Mouse (Mus musculus) testis, adult 2 months (tissue): ENCODE results near the gene Ltf. TPM values are rescaled to one million over a fixed set of nuclear protein-coding genes. Genes with fewer than 3 reads are reported as not detected.

Experiments
- H3K27ac ChIP-seq: fragments of 200-500 bp; 2 replicates; pipeline ENCODE4 v1.5.1; 2012; ENCODE audit warnings: low read depth, low read length; ENCODE audit not compliant: control insufficient read depth, insufficient read depth
- H3K27me3 ChIP-seq: fragments of 200-500 bp; 2 replicates; pipeline ENCODE4 v1.6.1; 2012; ENCODE audit warnings: mild to moderate bottlenecking, low read length, moderate library complexity; ENCODE audit not compliant: control insufficient read depth, insufficient read depth
- H3K36me3 ChIP-seq: fragments of 200-500 bp; 2 replicates; pipeline ENCODE4 v1.6.1; 2012; ENCODE audit warnings: mild to moderate bottlenecking, low read length; ENCODE audit not compliant: control insufficient read depth, insufficient read depth
- H3K4me1 ChIP-seq: fragments of 200-500 bp; 2 replicates; pipeline ENCODE4 v1.6.1; 2012; ENCODE audit warnings: low read length; ENCODE audit not compliant: control insufficient read depth, insufficient read depth
- H3K4me3 ChIP-seq: fragments of 200-500 bp; 2 replicates; pipeline ENCODE4 v1.5.1; 2012; ENCODE audit warnings: low read depth, mild to moderate bottlenecking, low read length, moderate library complexity, mixed read lengths; ENCODE audit not compliant: control insufficient read depth
- CTCF ChIP-seq: fragments of 200-500 bp; IDR thresholded peaks from 2 replicates; pipeline ENCODE4 v1.5.1; 2012; ENCODE audit warnings: low read depth, mild to moderate bottlenecking, inconsistent platforms, low read length, moderate library complexity; ENCODE audit not compliant: control insufficient read depth, insufficient read depth, insufficient replicate concordance
- POLR2A ChIP-seq: fragments of 200-500 bp; IDR thresholded peaks from 2 replicates; pipeline ENCODE4 v1.6.1; 2012; ENCODE audit warnings: low read depth, mild to moderate bottlenecking, inconsistent platforms, low read length, moderate library complexity; ENCODE audit not compliant: control insufficient read depth
- polyA plus RNA-seq: library from polyadenylated mRNA; depleted of rRNA; stranded (reverse); fragments of >200 nt; gene quantifications from 2 replicates; pipeline ENCODE4 v1.2.3, GENCODE M21; 2012

Ltf gene
- polyA plus RNA-seq, 1 experiment = not detected

DNA sequence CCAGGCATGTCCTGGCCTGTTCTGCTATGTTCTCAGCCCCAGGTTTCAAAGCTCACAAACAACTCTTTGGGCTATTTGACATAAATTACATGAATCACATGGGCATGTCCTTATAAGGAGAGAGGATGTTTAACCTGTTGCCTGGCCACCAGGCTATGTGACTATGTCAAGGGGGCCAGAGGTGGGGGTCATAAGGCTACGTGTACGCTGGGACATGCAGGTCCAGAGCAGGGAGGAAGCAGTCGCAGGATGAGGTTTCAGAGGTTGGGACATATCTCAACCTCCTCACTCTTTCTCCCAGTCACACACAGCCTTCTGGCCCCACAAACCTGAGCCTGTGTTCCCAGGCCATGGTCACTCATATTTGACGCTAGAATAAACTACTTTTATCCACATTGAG, 48.0 kb downstream of the Ltf start:
- Histone ChIP-seq H3K4me1 (peaks cover 3% of the 10 kb centered on the region; the same call in 1 of the 2 replicates), H3K27me3 (no peaks in the 10 kb centered on the region), H3K27ac (no peak overlapping the region), H3K36me3 (no peaks in the 10 kb centered on the region), H3K4me3 (no peak overlapping the region)
- TF ChIP-seq CTCF = no peak
- no peak for TF ChIP-seq POLR2A

DNA sequence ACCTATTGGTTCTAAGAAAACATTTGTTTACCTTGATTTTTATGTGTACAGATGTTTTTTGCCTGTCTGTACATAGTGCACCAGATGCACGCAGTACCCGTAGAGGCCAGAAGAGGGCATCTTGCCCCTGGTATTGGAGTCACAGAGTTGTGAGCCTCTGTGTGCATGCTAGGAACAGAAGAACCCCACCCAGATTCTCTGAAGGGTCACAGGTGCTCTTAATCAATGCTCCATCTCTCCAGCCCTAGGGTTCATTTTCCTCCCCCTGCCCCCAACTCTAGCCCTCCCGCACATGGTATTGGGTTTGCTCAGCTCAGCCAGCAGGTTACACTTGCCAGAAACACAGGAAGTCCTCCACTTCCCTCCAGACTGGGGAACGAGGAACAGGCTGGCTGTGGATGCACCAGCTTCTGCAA, 51.5 kb downstream of the Ltf start:
- Histone ChIP-seq H3K27me3 (no peaks in the 10 kb centered on the region), H3K4me3 (no peak overlapping the region), H3K36me3 (no peaks in the 10 kb centered on the region), H3K4me1 (peaks cover 3% of the 10 kb centered on the region; the same call in 1 of the 2 replicates), H3K27ac (no peak overlapping the region)
- no peak for TF ChIP-seq POLR2A
- TF ChIP-seq CTCF = peak; percentile 55; the same call in 1 of the 2 replicates

DNA sequence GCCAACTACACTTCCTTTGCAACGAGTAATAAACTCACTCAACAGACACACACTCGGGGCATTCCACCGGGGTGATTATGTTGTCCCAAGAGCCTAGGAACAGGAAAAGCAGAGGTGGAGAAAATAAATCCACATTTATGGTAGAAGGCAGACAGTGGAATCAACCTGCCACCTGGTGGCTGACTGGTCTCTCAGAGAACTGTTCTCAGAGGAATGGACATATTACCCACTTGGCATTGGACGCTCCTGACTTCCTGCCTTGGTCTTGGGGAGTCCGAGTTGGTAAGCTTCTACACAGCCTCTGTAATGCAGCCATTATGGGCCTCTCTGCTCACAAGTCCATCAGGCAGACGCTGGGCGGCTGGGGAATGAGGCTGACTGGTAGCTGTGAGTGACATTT, 53.1 kb downstream of the Ltf start:
- Histone ChIP-seq H3K4me1 (peaks cover 3% of the 10 kb centered on the region; the same call in 1 of the 2 replicates), H3K36me3 (no peaks in the 10 kb centered on the region), H3K27ac (no peak overlapping the region), H3K27me3 (no peaks in the 10 kb centered on the region), H3K4me3 (no peak overlapping the region)
- TF ChIP-seq CTCF (no peak; the same call in 1 of the 2 replicates), POLR2A (no peak)

DNA sequence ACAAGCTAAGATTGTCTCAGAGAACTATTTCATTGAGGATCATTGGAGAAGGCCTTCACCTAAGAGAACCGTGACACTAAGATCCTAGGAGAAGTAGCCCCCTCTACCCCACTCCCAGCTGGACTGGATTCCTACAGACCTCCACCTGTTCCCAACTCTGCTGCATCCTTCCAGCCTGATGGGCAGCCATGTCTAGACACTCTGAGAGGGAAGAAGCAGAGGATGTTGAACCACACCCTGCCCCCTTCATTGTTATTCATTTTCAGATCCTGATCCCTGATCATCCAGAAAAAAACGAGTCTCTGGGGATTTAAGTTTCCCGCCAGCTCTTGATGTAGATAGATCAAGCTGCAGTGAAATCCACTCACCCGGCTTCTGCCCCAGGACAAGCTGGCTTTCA, 53.9 kb downstream of the Ltf start:
- H3K27me3 ChIP-seq = no peaks in the 10 kb centered on the region
- H3K36me3 ChIP-seq = no peaks in the 10 kb centered on the region
- no peak for TF ChIP-seq CTCF
- no peak for TF ChIP-seq POLR2A
- no peak overlapping the region for H3K4me3 ChIP-seq
- H3K4me1 ChIP-seq = peaks cover 3% of the 10 kb centered on the region; the same call in 1 of the 2 replicates
- no peak overlapping the region for H3K27ac ChIP-seq

DNA sequence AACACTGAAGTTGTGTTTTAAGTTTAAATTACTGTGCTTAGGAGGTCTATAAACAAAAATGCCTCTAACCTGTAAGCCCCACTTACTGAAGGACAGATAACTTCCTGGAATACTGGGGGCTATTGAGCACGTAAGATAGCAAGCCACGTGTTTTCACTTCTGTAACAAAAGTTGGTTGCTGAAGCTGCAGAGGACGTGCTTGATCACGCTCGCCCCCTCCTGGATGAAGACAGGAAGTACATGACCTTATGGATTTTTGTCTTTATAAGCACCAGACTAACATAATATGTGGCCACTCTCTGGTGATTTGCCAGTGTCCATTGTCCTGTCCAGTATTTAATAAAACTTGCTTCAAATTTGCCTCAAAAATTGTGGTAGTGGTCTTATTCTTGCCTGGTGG, 58.7 kb downstream of the Ltf start:
- H3K27ac ChIP-seq = no peak overlapping the region
- 0 out of 2 replicates have a peak, but pooled peaks cover 2% of the 10 kb centered on the region for H3K4me1 ChIP-seq
- H3K4me3 ChIP-seq = no peak overlapping the region
- H3K36me3 ChIP-seq = no peaks in the 10 kb centered on the region
- no peak for TF ChIP-seq POLR2A
- peak; percentile 57; the same call in 1 of the 2 replicates for TF ChIP-seq CTCF
- no peaks in the 10 kb centered on the region for H3K27me3 ChIP-seq

DNA sequence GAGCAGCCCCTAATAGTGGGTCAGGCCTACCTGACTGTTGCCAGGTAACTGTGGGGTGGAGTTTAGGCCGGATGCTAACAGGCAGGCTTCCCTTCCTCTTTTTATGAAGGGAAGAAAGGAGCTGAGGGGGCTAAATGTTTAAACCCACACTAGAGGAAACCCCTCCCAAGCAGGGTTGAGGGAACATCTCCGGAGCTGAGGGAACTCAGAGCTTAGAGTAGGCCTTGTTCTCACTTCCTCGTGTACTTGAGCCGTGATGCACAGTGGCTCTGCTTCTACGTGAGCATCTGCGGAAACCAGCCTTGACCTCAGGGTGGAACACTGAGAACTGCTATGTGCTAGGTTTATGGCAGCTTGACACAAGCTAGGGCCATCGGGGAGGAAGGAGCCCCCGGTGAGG, 61.7 kb downstream of the Ltf start:
- Histone ChIP-seq H3K4me3 (no peak overlapping the region), H3K36me3 (no peaks in the 10 kb centered on the region), H3K27ac (no peak overlapping the region), H3K27me3 (no peaks in the 10 kb centered on the region), H3K4me1 (0 out of 2 replicates have a peak, but pooled peaks cover 2% of the 10 kb centered on the region)
- TF ChIP-seq POLR2A = no peak
- no peak for TF ChIP-seq CTCF

DNA sequence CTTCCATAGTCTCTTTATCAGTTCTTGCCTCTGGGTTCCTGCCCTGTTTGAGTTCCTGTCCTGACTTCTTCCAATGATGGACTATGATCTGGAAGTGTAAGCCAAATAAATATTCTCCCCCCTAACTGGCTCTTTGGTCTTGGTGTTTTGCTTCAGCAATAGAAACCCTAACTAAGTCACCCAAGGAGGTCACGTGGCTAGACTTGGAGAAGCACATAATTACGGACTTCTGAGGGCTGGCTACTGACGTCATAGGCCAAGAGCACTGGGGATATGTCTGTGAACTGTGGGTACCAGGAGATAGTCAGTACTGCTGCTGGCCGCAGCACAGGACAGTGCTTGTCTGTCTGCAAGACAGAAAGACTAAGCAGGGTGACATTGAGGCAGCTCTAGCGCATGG, 62.7 kb downstream of the Ltf start:
- H3K4me1 ChIP-seq = peaks cover 2% of the 10 kb centered on the region; the same call in 1 of the 2 replicates
- H3K36me3 ChIP-seq = no peaks in the 10 kb centered on the region
- TF ChIP-seq CTCF (no peak), POLR2A (no peak)
- H3K27me3 ChIP-seq = no peaks in the 10 kb centered on the region
- H3K27ac ChIP-seq = no peak overlapping the region
- H3K4me3 ChIP-seq = no peak overlapping the region

DNA sequence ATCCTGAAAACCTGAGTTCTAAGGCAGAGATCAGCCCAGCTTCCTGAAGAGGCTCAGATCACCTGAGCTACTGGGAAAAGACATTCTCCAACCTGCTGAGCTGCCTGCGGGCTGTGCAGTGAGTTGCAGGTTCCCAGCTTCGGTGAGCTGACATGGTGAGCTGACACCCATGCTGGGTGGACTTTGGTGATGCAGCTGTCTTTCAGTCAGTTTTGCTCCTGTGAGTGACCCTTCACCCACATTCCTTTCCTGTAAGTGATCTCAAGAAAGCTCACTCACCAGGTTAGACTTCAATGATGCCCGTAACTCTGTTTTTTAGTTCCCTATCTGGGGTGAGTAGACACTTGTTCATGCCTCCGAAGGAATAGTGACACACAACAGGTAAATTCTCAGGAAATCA, 66.3 kb downstream of the Ltf start:
- no peaks in the 10 kb centered on the region for H3K27me3 ChIP-seq

More for the DNA sequence above, 66.3 kb downstream of the Ltf start:
- H3K4me3 ChIP-seq = no peak overlapping the region
- no peaks in the 10 kb centered on the region for H3K36me3 ChIP-seq
- H3K27ac ChIP-seq = no peak overlapping the region
- TF ChIP-seq POLR2A = no peak
- no peak for TF ChIP-seq CTCF
- H3K4me1 ChIP-seq = peaks cover 2% of the 10 kb centered on the region; the same call in 1 of the 2 replicates
